Mouse (Mus musculus): Measurements from ENCODE around the gene Tnfsf14. TPM values are rescaled to one million over a fixed set of nuclear protein-coding genes. Genes with fewer than 3 reads are reported as not detected.
A peak's percentile ranks its signal among the peaks of the same experiment; 100 is the strongest.

Gene Tnfsf14
- not detected for total RNA-seq (2022)

GRCm38 (mm10) chr17:57194041-57194507 lies at the start of gene Tnfsf14:
TSS of gene Tnfsf14 (minus strand) at chr17:57194177.
- DNase-seq (ENCODE audit: low spot score in 2 of 2) = no peak

GRCm38 (mm10) chr17:57237181-57237580 lies 43.2 kb upstream of the Tnfsf14 start:
- DNase-seq (ENCODE audit: low spot score in 2 of 2) = no peak

- DNase-seq (ENCODE audit: low spot score in 2 of 2) = no peak
Observed at GRCm38 (mm10) chr17:57235803-57236202, 41.8 kb upstream of the Tnfsf14 start.

- no peak for DNase-seq (ENCODE audit: low spot score in 2 of 2)
Observed at GRCm38 (mm10) chr17:57234254-57234928, 40.4 kb upstream of the Tnfsf14 start.

GRCm38 (mm10) chr17:57233038-57233437 lies 39.1 kb upstream of the Tnfsf14 start:
- no peak for DNase-seq (ENCODE audit: low spot score in 2 of 2)

- DNase-seq (ENCODE audit: low spot score in 2 of 2) = no peak
Observed at GRCm38 (mm10) chr17:57232200-57232599, 38.2 kb upstream of the Tnfsf14 start.

- DNase-seq (ENCODE audit: low spot score in 2 of 2) = no peak
Observed at GRCm38 (mm10) chr17:57231321-57231771, 37.4 kb upstream of the Tnfsf14 start.

GRCm38 (mm10) chr17:57230728-57231125 lies 36.8 kb upstream of the Tnfsf14 start:
- no peak for DNase-seq (ENCODE audit: low spot score in 2 of 2)

- no peak for DNase-seq (ENCODE audit: low spot score in 2 of 2)
Observed at GRCm38 (mm10) chr17:57229851-57230727, 36.1 kb upstream of the Tnfsf14 start.

GRCm38 (mm10) chr17:57228873-57229272 lies 34.9 kb upstream of the Tnfsf14 start:
- DNase-seq (ENCODE audit: low spot score in 2 of 2) = no peak

- no peak for DNase-seq (ENCODE audit: low spot score in 2 of 2)
Observed at GRCm38 (mm10) chr17:57228014-57228413, 34.0 kb upstream of the Tnfsf14 start, which contains the start of gene C3. TSS of gene C3 (minus strand) at chr17:57228136.

- DNase-seq (ENCODE audit: low spot score in 2 of 2) = no peak
Observed at GRCm38 (mm10) chr17:57227468-57227867, 33.5 kb upstream of the Tnfsf14 start.

- DNase-seq (ENCODE audit: low spot score in 2 of 2) = no peak
Observed at GRCm38 (mm10) chr17:57223313-57223712, 29.3 kb upstream of the Tnfsf14 start.

GRCm38 (mm10) chr17:57221911-57222310 lies 27.9 kb upstream of the Tnfsf14 start:
- no peak for DNase-seq (ENCODE audit: low spot score in 2 of 2)

- DNase-seq (ENCODE audit: low spot score in 2 of 2) = no peak
Observed at GRCm38 (mm10) chr17:57219884-57220207, 25.9 kb upstream of the Tnfsf14 start.

GRCm38 (mm10) chr17:57219167-57219883 lies 25.3 kb upstream of the Tnfsf14 start:
- peak in 1 of 2 experiments; percentile 55 for DNase-seq (ENCODE audit: low spot score in 2 of 2)

GRCm38 (mm10) chr17:57218335-57218900 lies 24.4 kb upstream of the Tnfsf14 start:
- no peak for DNase-seq (ENCODE audit: low spot score in 2 of 2)

GRCm38 (mm10) chr17:57214676-57215387 lies 20.9 kb upstream of the Tnfsf14 start:
- DNase-seq (ENCODE audit: low spot score in 2 of 2) = no peak

- no peak for DNase-seq (ENCODE audit: low spot score in 2 of 2)
Observed at GRCm38 (mm10) chr17:57211501-57211900, 17.5 kb upstream of the Tnfsf14 start.

GRCm38 (mm10) chr17:57209330-57209729 lies 15.4 kb upstream of the Tnfsf14 start:
- DNase-seq (ENCODE audit: low spot score in 2 of 2) = no peak

GRCm38 (mm10) chr17:57207938-57208337 lies 14.0 kb upstream of the Tnfsf14 start:
- DNase-seq (ENCODE audit: low spot score in 2 of 2) = no peak

All from layer of hippocampus, adult 8-10 months (tissue).